8 mouse cellular contexts compared by ENCODE assay signal in genomic region chr3:135886659-135887027, GRCm38 (mm10).
A peak's percentile ranks its signal among the peaks of the same experiment; 100 is the strongest.
DNase-seq lines count a peak whose midpoint lies in the region; ATAC-seq lines count a peak whose summit lies in the region.

No protein-coding gene starts in this region.

- ATAC-seq in forebrain, embryonic 15.5 days (replicated peaks), result peak; percentile 53
- ATAC-seq in midbrain, embryonic 15.5 days (replicated peaks), result peak; percentile 61

- H3K9me3 ChIP-seq in heart, embryonic 10.5 days, result no peaks in the 10 kb centered on the region
- H3K9me3 ChIP-seq in forebrain, embryonic 15.5 days, result no peaks in the 10 kb centered on the region
- H3K9me3 ChIP-seq in midbrain, embryonic 15.5 days, result no peaks in the 10 kb centered on the region

- no peak overlapping the region for H3K9ac ChIP-seq in forebrain, embryonic 15.5 days (replicated peaks)
- H3K9ac ChIP-seq in midbrain, embryonic 15.5 days, result no peak overlapping the region

- no peak overlapping the region for H3K4me3 ChIP-seq in heart, embryonic 10.5 days
- no peak overlapping the region for H3K4me3 ChIP-seq in forebrain, embryonic 15.5 days
- H3K4me3 ChIP-seq in midbrain, embryonic 15.5 days, result no peak overlapping the region

- H3K4me1 ChIP-seq in heart, embryonic 10.5 days, result no peaks in the 10 kb centered on the region
- H3K4me1 ChIP-seq in forebrain, embryonic 15.5 days, result peaks cover 14% of the 10 kb centered on the region
- peaks cover 13% of the 10 kb centered on the region for H3K4me1 ChIP-seq in midbrain, embryonic 15.5 days

- no peaks in the 10 kb centered on the region for H3K36me3 ChIP-seq in heart, embryonic 10.5 days
- H3K36me3 ChIP-seq in forebrain, embryonic 15.5 days, result no peaks in the 10 kb centered on the region
- H3K36me3 ChIP-seq in midbrain, embryonic 15.5 days (replicated peaks), result no peaks in the 10 kb centered on the region
- no peaks in the 10 kb centered on the region for H3K36me3 ChIP-seq in splenic B cell, adult 2 months (ENCODE audit: control insufficient read depth, insufficient read depth, low read length, poor library complexity, severe bottlenecking)

- 50% methylated on average over 12 of the region's 12 CpGs for WGBS in heart, embryonic 10.5 days
- WGBS in forebrain, embryonic 15.5 days, result 33% methylated on average over 12 of the region's 12 CpGs
- 29% methylated on average over 12 of the region's 12 CpGs for WGBS in midbrain, embryonic 15.5 days

- peak; percentile 53 for DNase-seq in heart, adult 8-10 months (ENCODE audit: low spot score)
- DNase-seq in heart, embryonic 10.5 days (ENCODE audit: low spot score), result no peak
- peak; percentile 24 for DNase-seq in c-Kit-positive CD71-positive TER-119-positive erythroid progenitor cells, embryonic 14.5 days (ENCODE audit: low spot score)
- DNase-seq in hindlimb bud, embryonic 11.5 days (ENCODE audit: extremely low spot score, low read depth, low spot score), result peak; percentile 64
- peak; percentile 68 to 79 for DNase-seq in left cerebral cortex, adult 8-10 months (ENCODE audit: low spot score in 2 of 2)
- DNase-seq in splenic B cell, adult 2 months (ENCODE audit: low read depth, low spot score), result peak; percentile 68

- no peak overlapping the region for H3K27ac ChIP-seq in heart, embryonic 10.5 days
- H3K27ac ChIP-seq in forebrain, embryonic 15.5 days (replicated peaks), result no peak overlapping the region
- H3K27ac ChIP-seq in midbrain, embryonic 15.5 days, result no peak overlapping the region; the same call in 1 of the 2 replicates

- no peaks in the 10 kb centered on the region for H3K27me3 ChIP-seq in heart, embryonic 10.5 days (ENCODE audit: insufficient read depth, poor library complexity, severe bottlenecking)
- H3K27me3 ChIP-seq in forebrain, embryonic 15.5 days, result no peaks in the 10 kb centered on the region
- no peaks in the 10 kb centered on the region for H3K27me3 ChIP-seq in midbrain, embryonic 15.5 days (replicated peaks)
- no peaks in the 10 kb centered on the region for H3K27me3 ChIP-seq in splenic B cell, adult 2 months (ENCODE audit: control insufficient read depth, insufficient read depth, low read length, poor library complexity, severe bottlenecking)

- H3K4me2 ChIP-seq in forebrain, embryonic 15.5 days (replicated peaks), result no peak overlapping the region; the same call in 1 of the 2 replicates
- H3K4me2 ChIP-seq in midbrain, embryonic 15.5 days, result peak overlapping the region; percentile 26; the same call in 1 of the 2 replicates
